Mouse (Mus musculus) cortical plate, adult 2 months (tissue): ENCODE data around the gene Msi2. TPM values are rescaled to one million over a fixed set of nuclear protein-coding genes. Genes with fewer than 3 reads are reported as not detected.

Experiments
- H3K27ac ChIP-seq: fragments of 200-500 bp; 2 replicates; pipeline ENCODE4 v1.5.1; 2012; ENCODE audit warnings: low read length, control low read depth, inconsistent platforms; ENCODE audit not compliant: insufficient read depth
- H3K4me1 ChIP-seq: fragments of 200-500 bp; 2 replicates; pipeline ENCODE4 v1.6.1; 2011; ENCODE audit warnings: low read length; ENCODE audit not compliant: control insufficient read depth, insufficient read depth
- H3K4me3 ChIP-seq: fragments of 200-500 bp; 2 replicates; pipeline ENCODE4 v1.5.1; 2011; ENCODE audit warnings: mild to moderate bottlenecking, low read length, control low read depth; ENCODE audit not compliant: insufficient read depth
- CTCF ChIP-seq: fragments of 200-500 bp; IDR thresholded peaks from 2 replicates; pipeline ENCODE4 v1.5.1; 2011; ENCODE audit warnings: mild to moderate bottlenecking, control low read depth, low read length; ENCODE audit not compliant: insufficient read depth; ENCODE audit errors: extremely low read depth
- POLR2A ChIP-seq: fragments of 200-500 bp; IDR thresholded peaks from 2 replicates; pipeline ENCODE4 v1.6.1; 2011; ENCODE audit warnings: mild to moderate bottlenecking, low read length, control low read depth; ENCODE audit not compliant: insufficient read depth; ENCODE audit errors: extremely low read depth
- polyA plus RNA-seq: library from polyadenylated mRNA; depleted of rRNA; stranded (reverse); fragments of >200 nt; gene quantifications from 2 replicates; pipeline ENCODE4 v1.2.3, GENCODE M21; 2012

Gene Msi2
- polyA plus RNA-seq, 1 experiment = 57.5 TPM

DNA sequence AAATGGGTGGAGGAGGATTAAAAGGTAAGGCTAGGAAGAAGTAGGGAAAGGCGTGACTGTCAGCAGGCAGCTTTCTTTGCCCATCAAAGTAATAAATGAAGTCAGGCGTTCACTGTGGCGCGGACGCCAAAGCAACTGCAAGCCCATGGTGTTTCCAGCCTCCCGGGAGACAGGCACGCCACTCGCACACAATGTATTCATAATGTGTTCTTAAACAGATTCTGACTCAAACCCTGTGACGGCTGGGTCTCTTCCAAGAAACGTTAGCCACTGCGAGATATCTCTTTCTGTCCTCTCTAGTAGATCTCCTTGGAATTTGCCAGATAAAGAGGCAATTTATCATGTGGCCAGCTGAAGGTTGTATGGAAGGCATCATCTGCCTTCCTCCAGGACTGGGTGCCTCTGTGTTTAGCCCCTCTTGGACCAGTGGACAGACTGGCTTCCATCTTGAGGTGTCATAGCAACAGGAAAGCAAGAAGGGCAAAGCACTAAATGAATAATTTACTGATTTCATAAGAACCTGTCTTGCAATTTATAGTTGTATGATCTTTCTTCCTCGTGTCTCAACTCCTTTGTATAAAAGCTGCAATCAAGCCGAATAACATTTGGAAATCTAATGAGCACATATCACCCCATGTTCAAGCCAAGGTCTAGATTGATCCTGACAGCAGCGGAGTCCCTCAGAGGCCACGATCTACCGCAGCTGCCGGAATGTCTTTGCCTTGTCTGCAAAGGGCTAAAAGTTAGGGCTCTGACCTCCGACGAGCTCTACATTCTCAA lies 197.2 kb downstream of the Msi2 start:
- no peak for TF ChIP-seq CTCF
- no peak for TF ChIP-seq POLR2A
- Histone ChIP-seq H3K4me1 (peaks cover 2% of the 10 kb centered on the region), H3K4me3 (no peak overlapping the region), H3K27ac (no peak overlapping the region)

- TF ChIP-seq CTCF = no peak
- TF ChIP-seq POLR2A = no peak
- H3K4me3 ChIP-seq = no peak overlapping the region
- no peak overlapping the region for H3K27ac ChIP-seq
- H3K4me1 ChIP-seq = peaks cover 2% of the 10 kb centered on the region; the same call in 1 of the 2 replicates
Measured at GRCm38 (mm10) chr11:88518361-88518760, 200.0 kb downstream of the Msi2 start.

DNA sequence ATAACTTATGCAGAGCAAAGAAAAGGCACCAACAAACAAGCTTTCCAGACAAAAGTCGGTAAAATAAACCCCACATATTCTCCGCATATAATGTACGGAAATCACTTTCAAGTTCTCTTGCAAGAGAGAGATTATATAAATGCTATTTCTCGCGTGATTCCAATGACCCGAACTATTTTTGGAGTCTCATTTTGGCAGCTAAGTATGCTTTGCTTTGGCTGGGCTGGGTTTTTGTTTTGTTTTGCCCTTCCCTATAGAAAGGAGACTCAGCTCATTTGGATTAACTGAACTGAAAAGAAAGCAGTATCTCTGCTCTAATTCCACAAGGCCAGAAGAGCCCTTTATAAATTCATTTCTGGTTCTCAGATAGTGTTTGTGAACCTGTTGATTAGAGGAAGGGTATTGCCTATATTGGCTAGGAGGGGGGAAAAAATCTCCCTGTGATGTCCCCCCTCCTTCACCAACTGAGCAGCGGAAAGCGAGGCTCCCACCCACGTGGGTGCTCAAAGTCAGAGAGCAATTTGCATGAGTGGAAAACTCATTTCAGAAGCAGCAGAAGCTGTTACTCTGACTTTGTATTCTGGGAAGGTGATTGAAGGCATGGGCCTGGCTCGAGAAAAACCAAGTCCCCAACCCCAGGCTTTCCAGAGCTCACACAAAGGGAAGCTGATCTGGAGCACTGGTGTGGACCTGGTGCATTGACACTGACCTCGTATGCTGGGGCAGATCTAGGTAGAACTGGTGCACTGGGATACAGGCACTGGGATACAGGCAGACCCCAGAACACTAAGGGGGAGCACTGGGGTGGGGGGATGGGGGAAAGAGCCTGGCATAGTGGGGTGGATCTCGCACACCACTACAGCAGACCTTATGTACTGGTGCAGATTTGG lies 201.5 kb downstream of the Msi2 start:
- Histone ChIP-seq H3K4me3 (no peak overlapping the region), H3K27ac (no peak overlapping the region), H3K4me1 (peaks cover 2% of the 10 kb centered on the region; the same call in 1 of the 2 replicates)
- TF ChIP-seq CTCF (no peak), POLR2A (no peak)

- Histone ChIP-seq H3K27ac (no peak overlapping the region), H3K4me3 (no peak overlapping the region), H3K4me1 (peaks cover 2% of the 10 kb centered on the region; the same call in 1 of the 2 replicates)
- TF ChIP-seq CTCF (no peak), POLR2A (no peak)
Measured at GRCm38 (mm10) chr11:88515736-88516583, 202.4 kb downstream of the Msi2 start.

GRCm38 (mm10) chr11:88515267-88515666 lies 203.0 kb downstream of the Msi2 start:
- peaks cover 2% of the 10 kb centered on the region; the same call in 1 of the 2 replicates for H3K4me1 ChIP-seq
- no peak overlapping the region for H3K27ac ChIP-seq
- TF ChIP-seq CTCF = no peak
- TF ChIP-seq POLR2A = no peak
- H3K4me3 ChIP-seq = no peak overlapping the region

DNA sequence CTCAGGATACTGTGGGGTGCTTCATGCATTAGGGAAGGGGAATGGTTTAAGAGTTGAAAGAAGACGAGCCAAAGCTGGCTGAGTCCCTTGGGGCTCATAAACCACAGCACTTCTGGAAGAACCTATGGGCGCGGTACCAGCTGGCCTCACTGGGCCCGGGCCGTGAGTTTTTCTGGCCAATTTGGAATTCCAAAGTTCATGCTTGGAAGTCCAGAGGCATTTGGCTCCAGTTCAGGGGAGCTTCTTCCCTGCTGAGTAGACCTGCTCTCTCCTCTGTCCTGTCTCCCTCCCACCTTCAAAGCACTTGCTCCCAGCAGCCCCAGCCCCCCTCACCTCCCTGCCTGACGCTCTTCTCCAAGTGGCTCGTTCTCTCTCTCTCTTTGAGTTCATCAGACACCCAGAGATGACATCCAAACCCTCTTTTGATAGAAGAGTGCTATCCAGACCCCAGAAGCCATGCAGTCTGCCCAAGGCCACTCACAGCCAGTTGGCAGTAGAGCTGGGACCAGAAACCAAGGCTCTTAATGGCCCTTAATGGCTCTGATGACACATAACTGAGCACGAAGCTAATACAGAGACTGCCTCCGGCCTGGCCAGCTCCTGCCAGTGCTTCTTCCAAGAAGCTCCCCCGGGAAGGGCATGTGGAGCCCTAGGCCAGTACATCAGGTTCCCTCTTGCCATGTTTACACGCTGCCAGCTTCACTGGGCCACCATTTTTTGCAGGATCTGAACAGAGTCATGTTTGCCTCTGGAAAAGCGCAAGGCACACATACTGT lies 204.0 kb downstream of the Msi2 start:
- Histone ChIP-seq H3K4me1 (peaks cover 2% of the 10 kb centered on the region; the same call in 1 of the 2 replicates), H3K27ac (no peak overlapping the region), H3K4me3 (no peak overlapping the region)
- no peak for TF ChIP-seq POLR2A
- no peak for TF ChIP-seq CTCF

DNA sequence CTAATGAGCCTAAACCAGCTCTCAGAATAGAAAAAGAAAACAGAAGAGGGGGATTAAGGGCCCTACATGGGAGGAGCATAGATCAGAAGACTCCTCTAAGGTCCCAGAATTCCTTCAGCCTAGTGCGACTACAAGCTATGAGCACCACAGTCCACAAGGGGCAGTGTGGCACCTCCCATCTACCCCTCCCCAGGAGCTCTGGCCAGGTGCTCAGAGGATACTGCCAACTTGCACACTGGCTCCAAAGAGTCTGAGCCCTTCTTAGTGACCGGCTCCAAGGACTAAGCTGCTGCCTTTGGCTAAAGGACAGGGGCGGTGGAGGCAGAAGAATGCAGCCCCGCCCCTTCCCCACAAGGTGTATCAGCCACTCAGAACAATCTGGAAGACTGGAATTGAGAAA lies 205.7 kb downstream of the Msi2 start:
- Histone ChIP-seq H3K4me1 (peaks cover 2% of the 10 kb centered on the region; the same call in 1 of the 2 replicates), H3K27ac (no peak overlapping the region), H3K4me3 (no peak overlapping the region)
- no peak for TF ChIP-seq POLR2A
- TF ChIP-seq CTCF = peak; percentile 60

- TF ChIP-seq POLR2A = no peak
- no peak for TF ChIP-seq CTCF
- H3K4me3 ChIP-seq = no peak overlapping the region
- no peak overlapping the region for H3K27ac ChIP-seq
- no peaks in the 10 kb centered on the region for H3K4me1 ChIP-seq
Measured at GRCm38 (mm10) chr11:88510282-88510850, 207.9 kb downstream of the Msi2 start.
